Mouse (Mus musculus): ENCODE measurements around the gene Fmod.

- TF ChIP-seq POLR2A (IDR thresholded peaks at IDR 0.05; ENCODE audit: low read depth, low read length) (no peak), CTCF (IDR thresholded peaks at IDR 0.05; ENCODE audit: extremely low read depth, insufficient read depth, insufficient read length, insufficient replicate concordance) (no peak)
These were observed 52.0 kb downstream of the Fmod start for GRCm38 (mm10) chr1:134089074-134089473.

Measured in spleen, adult 2 months (tissue).